Mouse (Mus musculus): ENCODE measurements around the gene Plekhh1. TPM values are rescaled to one million over a fixed set of nuclear protein-coding genes. Genes with fewer than 3 reads are reported as not detected.

Gene Plekhh1
- polyA plus RNA-seq (2015; fragmentation: Nextera tagmentation; extraction: Ambion mirVana): 1.7 TPM in 2 replicates

DNA sequence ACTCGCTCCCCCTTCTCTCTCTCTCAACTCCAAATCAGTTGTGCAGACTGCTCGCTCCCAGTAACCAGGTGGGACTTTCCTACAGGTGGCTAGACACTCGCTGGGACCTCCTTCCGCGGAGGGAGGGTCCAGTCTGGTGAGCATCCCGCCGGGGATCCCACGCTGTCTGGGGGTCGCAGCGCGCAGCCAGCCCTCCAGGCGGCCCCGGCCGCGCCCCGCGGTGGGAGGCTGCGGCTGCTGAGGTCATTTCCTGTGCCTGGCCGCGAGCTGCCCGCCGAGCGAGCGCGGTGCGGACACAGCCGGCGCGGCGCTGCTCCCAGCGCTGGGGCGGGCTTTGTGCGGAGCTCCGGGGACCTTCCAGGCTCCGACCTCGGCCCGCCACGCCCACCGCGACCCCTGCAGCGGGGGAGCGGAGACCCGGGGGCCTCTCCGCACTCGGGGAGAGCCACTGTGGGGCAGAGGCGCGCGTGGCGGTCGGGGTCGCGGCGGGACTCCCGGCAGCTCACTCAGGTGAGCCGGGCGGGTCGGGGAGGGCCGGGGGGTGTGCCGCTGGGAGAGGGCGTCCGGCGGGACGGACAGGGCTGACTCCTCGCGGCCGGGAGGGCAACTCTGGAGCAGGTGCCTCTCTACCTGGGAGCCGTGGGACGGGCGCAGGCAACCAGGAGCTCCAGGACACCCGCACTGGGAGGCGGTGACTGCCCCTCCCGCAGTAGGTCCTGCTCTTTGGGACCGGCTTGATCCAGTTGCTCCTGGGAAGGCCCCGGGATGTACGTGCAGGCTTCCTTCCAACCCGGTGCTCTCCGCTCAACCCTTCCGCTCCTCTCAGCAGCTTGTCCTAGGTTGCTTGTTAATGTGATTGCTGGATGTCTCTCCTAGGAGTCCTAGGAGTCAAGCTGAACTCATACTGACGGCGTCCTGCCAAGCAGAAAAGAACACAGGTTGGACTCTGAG, at the start of gene Plekhh1:
Gene Plekhh1, plus strand, starts transcription at position 253 of the 951 bp plus-strand sequence.
- Histone ChIP-seq H3K4me1 (peaks cover 20% of the 10 kb centered on the region), H3K27me3 (peaks cover 3% of the 10 kb centered on the region), H3K9me3 (no peaks in the 10 kb centered on the region), H3K4me2 (peak within 1 kb of the TSS; percentile 97), H3K9ac (peak within 1 kb of the TSS; percentile 83), H3K4me3 (peak within 1 kb of the TSS; percentile 76), H3K27ac (no peak within 1 kb of the TSS), H3K36me3 (no peaks in the 10 kb centered on the region)
- ATAC-seq (ENCODE audit: insufficient number of reproducible peaks, insufficient read depth, low FRiP score, low TSS enrichment, low read depth): peak; percentile 68; the same call in 1 of the 2 replicates
- under 1% methylated on average over 78 of the region's 80 CpGs for WGBS

DNA sequence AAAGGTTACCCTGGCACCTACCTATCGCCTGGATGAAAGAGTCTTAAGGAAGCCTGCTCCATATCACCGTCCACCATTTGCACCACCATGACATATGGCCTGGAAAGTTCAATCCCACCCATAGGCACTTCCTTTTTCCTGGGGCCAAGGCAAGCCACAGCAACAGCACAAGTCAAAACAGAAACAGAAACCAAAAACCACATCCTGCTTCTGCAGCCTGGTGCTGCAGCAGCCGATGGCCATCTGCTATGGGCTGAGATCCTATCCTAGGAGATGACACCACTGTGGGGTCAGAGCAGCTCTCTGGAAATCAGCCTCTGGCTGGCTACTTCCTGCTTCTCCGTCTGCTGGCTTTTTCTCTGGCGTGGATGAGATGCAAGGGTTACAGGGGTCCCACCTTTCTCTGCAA, 48.3 kb upstream of the Plekhh1 start:
- H3K4me1 ChIP-seq: no peaks in the 10 kb centered on the region
- H3K9ac ChIP-seq: no peak overlapping the region
- no peak for ATAC-seq (ENCODE audit: insufficient number of reproducible peaks, insufficient read depth, low FRiP score, low TSS enrichment, low read depth)
- H3K4me2 ChIP-seq: no peak overlapping the region
- H3K4me3 ChIP-seq: no peak overlapping the region
- no peaks in the 10 kb centered on the region; the same call in 1 of the 2 replicates for H3K9me3 ChIP-seq
- no peaks in the 10 kb centered on the region for H3K36me3 ChIP-seq
- 73% methylated on average over 5 of the region's 5 CpGs for WGBS
- no peaks in the 10 kb centered on the region for H3K27me3 ChIP-seq
- H3K27ac ChIP-seq: no peak overlapping the region

DNA sequence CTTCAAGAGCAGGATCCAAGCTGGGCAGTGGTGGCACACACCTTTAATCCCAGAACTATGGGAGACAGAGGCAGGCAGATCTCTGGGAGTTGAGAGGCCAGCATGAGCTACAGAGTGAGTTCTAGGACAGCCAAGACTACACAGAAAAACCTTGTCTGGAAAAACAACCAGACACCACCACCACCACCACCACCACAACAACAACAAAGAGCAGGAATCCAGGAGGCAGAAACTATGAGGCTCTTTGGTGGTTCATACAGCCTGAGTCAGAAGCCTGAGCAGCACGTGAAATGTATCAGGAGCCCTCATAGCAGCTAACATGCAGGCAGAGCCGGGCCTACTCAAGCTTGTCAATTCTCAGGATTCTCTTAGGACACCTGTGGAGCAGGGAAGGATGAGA, 47.8 kb upstream of the Plekhh1 start:
- Histone ChIP-seq H3K27me3 (no peaks in the 10 kb centered on the region), H3K4me2 (no peak overlapping the region), H3K9me3 (no peaks in the 10 kb centered on the region; the same call in 1 of the 2 replicates), H3K4me3 (no peak overlapping the region), H3K9ac (no peak overlapping the region), H3K36me3 (no peaks in the 10 kb centered on the region), H3K27ac (no peak overlapping the region), H3K4me1 (no peaks in the 10 kb centered on the region)
- ATAC-seq (ENCODE audit: insufficient number of reproducible peaks, insufficient read depth, low FRiP score, low TSS enrichment, low read depth): no peak
- 82% methylated on average over 2 of the region's 2 CpGs for WGBS

DNA sequence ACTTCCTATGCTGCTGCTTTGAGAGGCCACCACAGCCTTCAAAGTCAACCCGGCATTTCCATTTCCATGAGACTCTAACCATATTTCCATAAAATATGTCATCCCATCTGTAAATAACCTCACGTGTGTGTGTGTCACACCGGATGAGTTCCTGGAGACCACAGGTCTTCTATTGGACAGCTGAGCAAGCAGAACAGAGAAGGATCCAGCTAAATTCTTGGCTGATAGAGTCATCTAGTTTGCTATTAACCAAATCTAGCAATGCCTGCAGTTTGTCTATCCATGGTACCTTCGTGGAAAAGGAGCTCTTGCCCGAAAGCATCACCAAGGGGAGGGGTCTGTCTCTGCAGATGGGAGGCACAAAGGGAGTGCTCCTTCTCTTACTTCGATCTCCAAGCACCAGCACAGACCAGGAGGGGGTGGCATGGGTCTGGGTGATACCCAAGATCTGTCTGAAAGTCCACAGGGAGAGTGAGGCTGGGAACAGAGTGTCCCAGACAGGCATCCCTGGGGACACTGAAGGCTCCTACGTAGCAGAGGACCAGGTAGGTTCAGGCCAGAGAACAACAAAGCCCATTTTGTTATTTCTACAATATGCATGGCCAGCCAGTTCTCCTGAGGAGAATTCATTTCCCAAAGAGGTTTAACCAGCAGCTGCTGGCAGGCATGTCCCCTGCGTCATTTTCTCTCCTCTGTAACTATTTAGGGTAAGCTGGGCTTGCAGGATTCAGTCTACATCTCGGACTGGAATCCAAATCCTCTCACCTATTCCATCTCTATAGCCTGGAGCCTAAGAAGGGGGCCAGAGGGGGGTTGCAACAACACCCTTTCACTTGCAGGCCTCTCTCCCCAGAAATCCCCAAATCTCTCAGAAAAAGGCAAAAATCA, 46.8 kb upstream of the Plekhh1 start:
- no peaks in the 10 kb centered on the region for H3K27me3 ChIP-seq
- WGBS: 68% methylated on average over 9 of the region's 9 CpGs
- no peak for ATAC-seq (ENCODE audit: insufficient number of reproducible peaks, insufficient read depth, low FRiP score, low TSS enrichment, low read depth)

DNA sequence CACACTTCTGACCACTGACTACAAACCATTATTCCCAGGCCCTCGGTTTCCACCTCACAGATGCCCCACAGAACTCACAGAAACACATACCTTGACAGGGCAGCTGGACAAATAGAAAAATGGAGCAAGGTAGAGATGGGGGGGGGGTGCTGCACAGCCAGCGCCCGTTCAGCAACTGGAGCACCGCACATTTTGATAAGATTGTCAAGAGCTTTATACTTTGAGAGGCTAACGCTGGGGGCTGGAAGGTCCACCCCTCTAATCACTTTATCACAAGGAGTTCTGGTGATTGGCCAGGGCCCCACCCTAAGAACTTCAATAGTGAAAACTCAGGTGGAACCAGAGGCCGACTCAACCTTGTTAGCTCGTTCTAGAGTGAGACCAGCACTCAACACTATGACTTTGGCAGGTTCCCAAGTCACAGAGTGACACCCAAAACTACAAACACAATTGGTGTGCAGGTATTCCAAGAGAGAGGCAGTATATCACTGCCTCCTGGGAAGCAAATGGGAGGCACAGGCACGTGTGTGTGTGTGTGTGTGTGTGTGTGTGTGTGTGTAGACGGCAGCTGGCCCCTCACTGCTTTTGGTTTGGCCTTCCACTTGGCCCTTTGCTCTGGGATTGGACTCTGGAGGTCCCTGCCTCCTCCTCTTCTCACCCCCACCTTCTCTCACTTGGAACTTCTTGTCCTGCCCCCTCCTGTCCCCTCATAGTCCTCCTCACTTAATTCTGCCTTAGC, 45.5 kb upstream of the Plekhh1 start:
- Histone ChIP-seq H3K4me2 (no peak overlapping the region), H3K4me3 (no peak overlapping the region), H3K27me3 (no peaks in the 10 kb centered on the region), H3K4me1 (no peaks in the 10 kb centered on the region), H3K9ac (no peak overlapping the region), H3K36me3 (no peaks in the 10 kb centered on the region), H3K9me3 (no peaks in the 10 kb centered on the region; the same call in 1 of the 2 replicates), H3K27ac (no peak overlapping the region)
- WGBS: 69% methylated on average over 9 of the region's 9 CpGs
- ATAC-seq (ENCODE audit: insufficient number of reproducible peaks, insufficient read depth, low FRiP score, low TSS enrichment, low read depth): no peak

More for the DNA sequence above, 46.8 kb upstream of the Plekhh1 start:
- Histone ChIP-seq H3K9ac (no peak overlapping the region), H3K27ac (no peak overlapping the region), H3K4me2 (no peak overlapping the region), H3K4me1 (no peaks in the 10 kb centered on the region), H3K4me3 (no peak overlapping the region), H3K9me3 (no peaks in the 10 kb centered on the region; the same call in 1 of the 2 replicates), H3K36me3 (no peaks in the 10 kb centered on the region)

DNA sequence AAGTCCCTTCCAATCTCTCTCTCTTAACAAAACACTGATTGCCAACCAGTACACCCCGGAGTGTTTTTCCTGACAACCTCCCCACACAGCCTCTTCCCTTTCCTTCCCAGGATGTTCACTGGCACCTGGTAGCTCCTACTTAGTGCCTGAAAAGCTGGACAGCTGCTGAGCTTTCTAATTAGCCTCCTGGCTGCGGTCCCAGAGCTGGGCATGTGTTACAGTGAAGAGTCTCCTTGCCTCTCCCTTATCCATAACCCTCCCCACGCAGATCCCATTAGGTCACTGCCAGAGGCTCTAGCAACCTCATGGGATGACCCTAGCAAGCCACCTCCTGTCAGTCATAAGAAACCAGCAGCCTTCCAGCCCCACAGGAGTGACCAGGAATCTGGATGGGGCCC, 44.9 kb upstream of the Plekhh1 start:
- no peaks in the 10 kb centered on the region for H3K27me3 ChIP-seq
- peak; percentile 26; the same call in 1 of the 2 replicates for ATAC-seq (ENCODE audit: insufficient number of reproducible peaks, insufficient read depth, low FRiP score, low TSS enrichment, low read depth)
- no peaks in the 10 kb centered on the region; the same call in 1 of the 2 replicates for H3K9me3 ChIP-seq
- no peak overlapping the region for H3K4me3 ChIP-seq
- H3K27ac ChIP-seq: no peak overlapping the region
- WGBS: 49% methylated on average over 3 of the region's 3 CpGs
- H3K4me1 ChIP-seq: no peaks in the 10 kb centered on the region
- no peaks in the 10 kb centered on the region for H3K36me3 ChIP-seq
- no peak overlapping the region for H3K9ac ChIP-seq
- no peak overlapping the region for H3K4me2 ChIP-seq

DNA sequence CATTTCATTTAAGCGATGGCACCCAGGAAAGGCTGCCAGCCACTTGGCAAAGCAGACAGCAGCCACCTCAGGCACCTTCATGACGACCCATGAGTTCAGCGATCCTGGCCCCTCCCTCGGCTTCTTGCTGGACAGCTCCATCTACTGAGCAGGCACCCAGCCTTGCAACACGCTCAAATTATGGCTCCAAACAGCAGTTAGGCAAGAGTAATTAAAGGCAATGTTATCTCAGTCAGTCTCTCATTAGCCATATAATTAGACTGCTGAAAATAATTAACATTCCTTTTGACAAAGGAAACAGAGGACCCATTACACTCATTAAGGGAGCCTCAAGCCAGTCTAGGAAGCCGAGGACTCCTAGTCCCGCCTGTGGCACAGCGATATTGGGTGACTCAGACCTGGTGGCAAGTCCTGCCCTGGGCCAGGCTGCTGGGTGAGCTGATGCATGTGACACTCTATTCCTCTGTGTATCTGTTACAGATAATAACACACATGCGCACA, 41.3 kb upstream of the Plekhh1 start:
- H3K4me2 ChIP-seq: no peak overlapping the region
- H3K27me3 ChIP-seq: no peaks in the 10 kb centered on the region
- H3K9ac ChIP-seq: no peak overlapping the region
- H3K9me3 ChIP-seq: no peaks in the 10 kb centered on the region
- H3K4me3 ChIP-seq: no peak overlapping the region
- no peak for ATAC-seq (ENCODE audit: insufficient number of reproducible peaks, insufficient read depth, low FRiP score, low TSS enrichment, low read depth)
- no peaks in the 10 kb centered on the region for H3K4me1 ChIP-seq
- H3K36me3 ChIP-seq: no peaks in the 10 kb centered on the region
- H3K27ac ChIP-seq: no peak overlapping the region
- 43% methylated on average over 9 of the region's 9 CpGs for WGBS

DNA sequence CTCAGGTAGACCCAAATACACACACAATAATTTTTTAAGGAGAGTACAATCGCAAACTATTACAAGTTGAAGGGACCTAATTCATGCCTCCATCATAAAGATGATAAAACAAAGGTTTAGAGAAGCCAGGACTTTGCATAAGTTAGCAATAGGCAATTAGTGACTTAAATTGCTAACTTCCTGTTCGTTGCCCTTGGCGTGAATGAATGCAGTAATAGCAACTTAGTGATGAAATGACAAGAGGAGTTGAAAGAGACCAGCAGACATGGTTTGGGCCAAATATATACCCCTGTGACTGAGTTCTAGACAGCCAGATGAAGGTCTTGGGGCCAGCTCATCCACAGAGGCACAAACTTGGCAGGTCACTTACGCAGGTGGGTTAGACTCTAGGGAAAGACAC, 32.7 kb upstream of the Plekhh1 start:
- Histone ChIP-seq H3K9ac (no peak overlapping the region), H3K36me3 (no peaks in the 10 kb centered on the region), H3K9me3 (no peaks in the 10 kb centered on the region), H3K27me3 (no peaks in the 10 kb centered on the region), H3K4me1 (no peaks in the 10 kb centered on the region), H3K4me2 (no peak overlapping the region), H3K4me3 (no peak overlapping the region), H3K27ac (no peak overlapping the region)
- ATAC-seq (ENCODE audit: insufficient number of reproducible peaks, insufficient read depth, low FRiP score, low TSS enrichment, low read depth): no peak
- 76% methylated on average over 4 of the region's 4 CpGs for WGBS

DNA sequence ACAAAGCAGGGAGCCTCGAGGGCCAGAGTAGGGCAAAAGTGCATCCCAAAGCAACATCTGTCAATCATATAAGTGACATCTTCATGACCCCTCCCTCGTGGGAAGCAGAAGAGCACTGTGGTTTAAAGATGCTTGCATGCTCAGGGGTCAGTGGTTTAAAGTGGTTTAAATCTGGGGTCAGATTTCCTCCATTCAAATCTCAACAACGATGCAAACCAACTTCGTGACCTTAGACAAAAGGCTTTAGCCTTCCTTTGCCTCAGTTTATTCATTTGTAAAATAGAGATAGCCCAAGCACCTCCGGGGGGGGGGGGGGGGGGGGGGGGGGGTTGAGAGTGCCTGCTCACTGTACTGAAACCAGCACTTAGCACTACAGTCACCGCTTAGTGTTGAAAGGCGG, 32.3 kb upstream of the Plekhh1 start:
- 15% methylated on average over 7 of the region's 7 CpGs for WGBS
- H3K9ac ChIP-seq: no peak overlapping the region
- ATAC-seq (ENCODE audit: insufficient number of reproducible peaks, insufficient read depth, low FRiP score, low TSS enrichment, low read depth): no peak
- H3K9me3 ChIP-seq: no peaks in the 10 kb centered on the region
- no peak overlapping the region for H3K4me3 ChIP-seq
- H3K4me1 ChIP-seq: no peaks in the 10 kb centered on the region
- no peak overlapping the region for H3K27ac ChIP-seq
- H3K27me3 ChIP-seq: no peaks in the 10 kb centered on the region
- H3K36me3 ChIP-seq: no peaks in the 10 kb centered on the region
- H3K4me2 ChIP-seq: no peak overlapping the region

DNA sequence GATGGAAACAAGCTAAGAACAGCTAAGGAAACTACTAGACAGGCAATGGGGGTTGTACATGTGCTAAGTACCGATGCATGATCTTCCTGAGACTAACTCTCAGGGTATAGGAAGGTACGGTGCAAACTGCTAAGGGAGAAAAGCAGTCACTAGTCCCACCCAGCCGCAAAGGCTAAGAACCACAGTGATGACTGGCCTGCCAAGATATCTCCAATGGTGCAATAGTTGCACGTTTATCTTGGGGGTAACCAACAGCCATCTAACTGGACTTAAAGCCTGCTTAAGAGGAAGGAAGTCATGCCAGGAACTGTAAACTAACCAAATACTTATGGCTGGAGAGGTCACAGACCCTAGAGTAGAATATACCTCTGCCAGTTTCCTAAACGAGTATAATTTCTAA, 26.6 kb upstream of the Plekhh1 start:
- H3K27me3 ChIP-seq: peaks cover 26% of the 10 kb centered on the region
- H3K36me3 ChIP-seq: no peaks in the 10 kb centered on the region
- no peaks in the 10 kb centered on the region for H3K9me3 ChIP-seq
- H3K4me1 ChIP-seq: peaks cover 11% of the 10 kb centered on the region; the same call in 1 of the 2 replicates
- no peak overlapping the region for H3K4me3 ChIP-seq
- 90% methylated on average over 5 of the region's 5 CpGs for WGBS
- ATAC-seq (ENCODE audit: insufficient number of reproducible peaks, insufficient read depth, low FRiP score, low TSS enrichment, low read depth): no peak
- no peak overlapping the region for H3K27ac ChIP-seq
- no peak overlapping the region for H3K9ac ChIP-seq
- H3K4me2 ChIP-seq: no peak overlapping the region

DNA sequence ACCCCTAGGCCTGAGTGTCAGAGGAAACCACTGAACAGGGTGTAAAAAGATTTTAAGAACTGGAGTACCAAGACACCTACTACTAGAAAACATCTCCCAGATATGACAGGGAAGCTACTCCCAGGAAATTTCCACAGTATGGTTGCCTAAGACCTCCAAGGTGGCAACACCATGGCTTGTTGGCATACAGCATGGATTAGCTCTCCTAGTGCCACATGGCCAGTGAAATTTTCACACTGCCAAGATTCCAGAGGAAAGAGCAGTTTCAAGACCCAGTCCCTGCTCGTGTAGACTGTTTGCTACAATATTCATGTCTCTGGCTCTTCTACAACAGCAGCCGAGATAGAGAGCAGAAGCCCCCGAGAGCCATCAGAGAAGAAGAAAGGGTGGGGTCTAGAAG, 26.0 kb upstream of the Plekhh1 start:
- Histone ChIP-seq H3K27ac (no peak overlapping the region), H3K4me1 (peaks cover 11% of the 10 kb centered on the region; the same call in 1 of the 2 replicates), H3K9ac (no peak overlapping the region), H3K4me2 (no peak overlapping the region), H3K9me3 (no peaks in the 10 kb centered on the region), H3K4me3 (no peak overlapping the region), H3K27me3 (peaks cover 28% of the 10 kb centered on the region), H3K36me3 (no peaks in the 10 kb centered on the region)
- ATAC-seq (ENCODE audit: insufficient number of reproducible peaks, insufficient read depth, low FRiP score, low TSS enrichment, low read depth): no peak
- WGBS: 88% methylated on average over 3 of the region's 3 CpGs

Data from embryonic facial prominence, embryonic 13.5 days (tissue).